Mouse (Mus musculus) thymus, postnatal 36 days (tissue): ENCODE data around the gene Crocc2.

ENCODE experiments used
- DNase-seq, 2 experiments: peaks; one replicate each; pipeline ENCODE4 v3.0.0; 2022; ENCODE audit warnings: mixed read lengths in 2 of 2

Gene Crocc2

DNA sequence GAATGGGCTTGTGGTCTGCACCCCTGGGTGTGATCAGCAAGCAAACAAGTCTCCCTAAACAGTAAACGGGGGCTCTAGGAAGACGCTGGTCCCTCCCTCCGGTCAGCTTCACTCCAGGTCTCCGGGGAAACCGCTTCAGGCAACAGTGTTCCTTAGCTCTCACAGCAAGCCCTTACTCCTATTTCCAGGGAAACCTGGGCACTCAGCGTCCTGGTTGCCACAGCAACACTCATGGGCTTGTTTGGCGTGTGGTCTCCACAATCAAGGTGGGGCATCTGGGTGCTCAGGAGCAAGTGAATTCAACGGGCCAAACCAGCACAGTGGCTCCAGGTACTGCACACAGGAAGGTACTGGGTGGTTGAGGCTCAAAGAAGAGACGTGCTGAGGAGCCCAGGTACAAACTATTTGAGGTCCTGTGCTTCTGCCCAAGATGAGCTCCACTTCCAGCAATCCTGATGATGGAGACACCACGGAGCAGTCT, at the start of gene Crocc2:
TSS of gene Crocc2 (plus strand) at position 431 of the 481 bp plus-strand sequence.
- no peak for DNase-seq

GRCm38 (mm10) chr1:93118816-93119215, 49.7 kb upstream of the Crocc2 start:
- no peak for DNase-seq

DNA sequence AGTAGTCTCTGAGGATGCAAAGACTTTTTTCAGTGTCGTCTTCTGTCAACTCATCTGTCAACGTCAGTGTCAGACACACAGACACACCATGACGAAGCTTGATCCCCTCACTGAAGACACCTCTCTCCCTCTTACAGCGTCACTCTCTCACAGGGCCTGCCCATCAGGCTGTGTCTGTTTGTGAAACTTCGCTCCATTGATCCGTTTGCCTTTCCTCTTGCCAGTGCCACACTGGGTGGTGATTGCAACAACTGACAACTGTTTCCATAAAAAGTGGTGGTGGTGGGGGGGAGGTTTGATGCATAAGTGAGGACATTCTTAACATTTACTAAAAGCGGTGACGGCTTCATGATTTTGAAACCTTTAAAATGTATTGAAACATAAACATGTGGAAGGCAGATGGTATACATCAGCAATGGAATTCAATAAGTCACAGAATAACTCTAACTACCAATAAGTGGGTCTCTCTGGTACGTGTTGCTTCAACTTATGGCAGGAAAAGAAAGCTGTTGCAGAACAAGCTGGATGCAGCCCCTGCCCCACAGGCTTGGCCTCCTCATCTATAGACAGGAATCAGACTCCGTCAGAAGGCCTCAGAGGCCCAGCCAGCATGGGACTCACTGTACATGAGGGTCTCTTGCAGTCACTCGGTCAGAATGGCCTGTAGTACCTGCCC, 45.2 kb upstream of the Crocc2 start:
- DNase-seq = no peak

GRCm38 (mm10) chr1:93124066-93124465, 44.5 kb upstream of the Crocc2 start:
- DNase-seq = no peak

DNA sequence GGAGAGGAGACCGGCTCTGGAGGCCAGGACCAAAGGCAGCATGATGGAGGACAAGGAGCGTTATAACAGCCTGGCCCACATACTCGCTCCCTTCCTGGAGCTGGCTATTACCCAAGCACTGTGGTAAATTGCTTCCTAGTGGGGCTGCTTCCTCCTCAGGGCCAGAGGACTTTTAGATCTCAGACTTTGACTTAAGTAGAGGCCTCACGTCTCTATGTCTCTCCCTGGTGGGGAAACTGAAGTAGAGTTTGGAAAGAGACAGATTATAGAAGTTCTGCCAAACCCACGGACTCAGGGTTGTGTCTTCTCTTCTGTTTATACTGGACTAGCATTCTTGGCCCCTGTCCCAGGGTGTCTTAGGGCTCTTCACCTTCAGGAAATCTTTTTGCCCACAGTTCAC, 43.3 kb upstream of the Crocc2 start:
- no peak for DNase-seq

GRCm38 (mm10) chr1:93128209-93128608, 40.3 kb upstream of the Crocc2 start:
- no peak for DNase-seq

GRCm38 (mm10) chr1:93128710-93129349, 39.7 kb upstream of the Crocc2 start:
- no peak for DNase-seq

DNA sequence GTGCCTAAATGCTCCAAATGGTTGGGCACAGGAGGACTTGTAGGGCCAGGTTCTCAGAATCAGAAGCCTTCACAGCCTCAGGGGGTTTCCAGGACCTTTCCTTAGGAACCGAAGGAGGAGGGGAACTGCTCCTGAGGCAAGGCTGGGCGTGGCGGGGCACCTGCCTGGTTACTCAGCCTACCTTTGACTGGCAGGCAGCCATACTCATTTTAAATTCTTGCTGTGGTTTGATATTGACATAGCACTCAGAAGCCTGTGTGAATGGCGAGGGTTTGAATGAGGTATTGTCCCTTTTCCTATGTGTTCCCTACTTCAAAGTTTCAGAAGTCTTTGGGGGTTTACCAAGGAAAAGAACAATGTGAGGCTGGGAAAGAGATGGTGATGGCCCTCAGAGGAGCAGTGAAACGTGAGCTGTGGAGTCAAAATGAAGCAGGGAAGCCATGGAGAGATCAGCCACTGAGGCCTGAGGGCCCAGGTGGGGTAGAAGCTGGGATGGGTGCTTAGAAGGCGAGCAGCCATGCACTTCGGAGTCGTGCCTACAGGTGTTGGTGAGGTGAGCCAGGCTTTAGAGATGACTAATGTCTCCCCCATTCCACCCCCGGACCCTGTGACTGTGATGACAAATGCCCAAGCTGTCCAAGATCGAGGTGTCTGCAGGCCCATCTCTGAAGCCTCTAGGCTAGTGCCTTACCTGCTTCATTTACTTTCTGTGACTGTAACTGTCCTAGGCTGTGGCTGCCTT, 38.1 kb upstream of the Crocc2 start:
- no peak for DNase-seq

GRCm38 (mm10) chr1:93132676-93133075, 35.8 kb upstream of the Crocc2 start:
- DNase-seq = no peak

GRCm38 (mm10) chr1:93135036-93135526, 33.4 kb upstream of the Crocc2 start, which contains the start of gene Agxt:
Agxt (plus strand) TSS chr1:93135240.
- no peak for DNase-seq

DNA sequence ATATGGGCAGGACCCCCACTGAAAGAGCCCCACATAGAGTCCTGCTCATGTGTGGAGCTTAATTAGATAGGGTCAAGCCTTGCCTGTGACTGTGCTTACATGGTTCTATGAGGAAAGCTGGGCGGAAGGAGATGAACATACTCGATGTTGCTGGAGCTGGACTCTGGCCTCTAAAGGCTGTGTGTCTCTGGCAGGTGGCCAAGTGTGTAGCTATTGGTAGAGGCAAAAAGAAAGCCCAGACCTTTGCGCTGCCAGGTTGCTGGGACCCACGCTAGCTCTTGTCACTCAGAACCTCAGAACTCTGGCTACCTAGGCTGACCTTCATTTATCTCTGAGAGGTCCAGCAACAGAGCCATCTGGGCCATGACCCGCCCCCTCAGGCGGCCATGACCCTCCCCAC, 30.0 kb upstream of the Crocc2 start:
- DNase-seq = no peak

- no peak for DNase-seq
Measured at GRCm38 (mm10) chr1:93139713-93140112, 28.8 kb upstream of the Crocc2 start.

GRCm38 (mm10) chr1:93142871-93143270, 25.7 kb upstream of the Crocc2 start:
- no peak for DNase-seq

DNA sequence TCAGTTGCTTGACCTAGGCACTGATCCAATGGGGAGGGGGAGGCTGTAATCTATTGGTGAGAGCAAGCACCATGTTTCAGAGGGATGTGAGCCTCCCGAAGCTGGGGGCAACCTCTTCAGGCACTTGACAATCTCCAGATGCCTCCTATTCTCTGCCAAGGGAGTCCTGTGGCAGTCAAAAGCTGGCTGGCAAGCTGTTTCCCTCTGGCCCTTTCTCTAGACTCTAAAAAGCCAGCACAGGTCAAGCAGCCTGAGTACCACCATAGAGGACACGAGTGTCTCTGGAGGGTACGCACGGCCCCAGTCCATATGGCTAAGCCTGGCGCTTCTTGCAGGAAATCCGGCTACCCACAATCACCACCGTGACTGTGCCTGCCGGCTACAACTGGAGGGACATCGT, 24.3 kb upstream of the Crocc2 start:
- no peak for DNase-seq

DNA sequence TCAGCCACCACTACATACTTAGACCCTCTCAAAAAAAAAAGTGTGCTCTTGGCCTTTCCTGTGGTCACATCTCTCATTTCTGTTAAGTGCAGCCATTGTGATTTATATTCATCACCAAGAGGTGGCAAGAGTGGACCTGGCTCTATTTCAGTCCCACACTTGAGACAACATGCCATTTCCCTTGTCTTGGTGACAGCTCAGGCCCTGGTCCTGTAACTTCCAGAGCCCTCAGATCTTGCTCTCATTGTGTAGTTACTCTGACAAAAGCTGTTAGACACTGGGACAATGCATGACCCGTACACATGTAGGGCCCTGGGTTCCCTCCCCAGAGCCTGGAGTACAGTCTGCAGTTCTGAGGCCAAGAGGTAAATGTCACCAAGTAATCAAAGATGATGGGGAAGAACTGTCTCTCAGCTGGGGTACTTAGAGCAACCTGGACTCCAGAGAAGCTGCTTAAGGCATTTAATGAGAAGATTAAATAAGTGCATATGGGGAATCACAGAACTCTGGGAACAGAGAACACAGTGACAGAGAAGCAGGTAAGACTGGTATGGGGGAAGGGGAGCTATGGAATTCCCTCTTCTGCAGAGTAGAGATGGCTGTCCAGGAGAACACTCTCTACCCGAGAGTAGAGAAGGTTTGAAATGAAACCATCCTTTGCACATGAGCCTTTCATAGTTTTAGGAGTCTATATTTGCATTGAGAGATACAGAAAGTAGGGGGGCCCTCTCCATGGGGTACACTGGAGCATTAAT, 17.4 kb upstream of the Crocc2 start:
- DNase-seq = no peak

GRCm38 (mm10) chr1:93157566-93157965, 11.0 kb upstream of the Crocc2 start:
- DNase-seq = no peak

GRCm38 (mm10) chr1:93158916-93159315, 9.6 kb upstream of the Crocc2 start:
- no peak for DNase-seq

GRCm38 (mm10) chr1:93159566-93160500, 8.7 kb upstream of the Crocc2 start:
- DNase-seq = no peak

DNA sequence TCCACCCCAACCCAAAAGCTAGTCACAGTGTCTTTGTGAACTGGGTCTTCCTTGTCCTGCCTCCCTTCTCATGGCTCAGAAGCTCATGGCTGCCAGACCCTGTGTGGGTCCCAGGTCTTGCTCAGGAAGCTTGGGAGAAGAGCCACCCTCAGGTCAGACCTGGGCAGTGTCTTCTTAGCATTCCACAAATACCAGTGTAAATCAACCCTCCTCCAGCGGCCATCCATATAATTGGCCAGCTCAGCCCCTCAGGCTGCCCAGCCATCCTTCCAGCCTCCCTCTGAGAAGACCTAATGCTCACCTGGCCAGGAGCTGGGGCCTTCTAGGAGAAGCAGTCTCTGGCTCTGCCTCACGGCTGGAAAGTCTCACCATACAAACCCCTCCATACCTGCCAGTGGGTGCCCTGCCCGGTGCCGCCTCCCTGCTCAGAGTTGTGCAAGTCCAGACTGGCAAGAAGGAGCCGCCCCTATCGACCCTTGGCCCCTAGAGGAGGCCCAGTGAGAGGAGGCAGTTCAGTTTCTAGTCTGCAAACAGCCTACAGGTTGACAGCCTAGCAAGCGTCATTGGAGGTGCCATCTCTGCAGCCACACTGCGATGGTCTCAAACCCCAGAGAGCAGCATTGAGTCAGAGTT, 7.9 kb upstream of the Crocc2 start, which contains the start of gene 2310007B03Rik:
TSS of gene 2310007B03Rik (minus strand) at position 448 of the 633 bp plus-strand sequence.
- no peak for DNase-seq

DNA sequence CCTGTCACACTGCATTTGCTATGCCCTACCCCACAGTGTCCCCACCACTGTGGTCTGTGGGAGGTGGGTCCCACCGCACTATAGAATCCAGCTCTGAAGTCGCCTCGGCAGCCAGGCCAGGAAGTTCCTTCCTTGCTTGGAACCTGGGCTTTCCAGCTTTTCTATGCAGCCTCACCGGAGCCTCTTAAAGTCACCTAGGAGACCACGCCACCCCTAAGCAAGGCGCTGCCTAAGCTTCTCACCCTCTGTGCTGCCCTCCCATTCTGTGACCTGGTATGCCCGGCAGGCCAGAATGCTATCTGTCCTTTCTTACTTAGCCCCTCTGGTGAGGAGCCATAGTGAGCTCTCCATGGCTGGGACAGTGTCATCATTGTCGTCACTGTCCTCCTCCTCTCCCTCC, 7.2 kb upstream of the Crocc2 start:
- no peak for DNase-seq

DNA sequence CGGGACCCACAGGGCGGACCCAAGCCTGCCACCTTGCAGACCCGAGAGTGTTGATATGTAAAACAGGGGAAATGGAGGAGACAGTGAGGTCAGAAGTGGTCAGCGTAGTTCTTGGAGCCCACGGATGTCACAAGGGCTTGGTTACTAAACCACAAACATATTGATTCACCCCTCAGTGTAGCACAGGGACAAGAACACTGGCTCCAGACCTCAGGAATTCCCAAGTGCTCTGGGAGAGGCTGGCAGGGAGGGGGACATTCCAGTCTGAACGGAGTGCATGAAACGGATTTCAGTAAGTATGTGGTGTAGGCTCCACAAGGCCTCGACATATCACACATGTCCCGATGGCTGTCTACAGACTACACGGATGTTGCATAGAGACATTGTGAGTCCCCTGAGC, 6.6 kb upstream of the Crocc2 start:
- DNase-seq = no peak
